Mouse (Mus musculus) cerebellum, adult 2 months (tissue): ENCODE results near the gene Tppp3. TPM values are rescaled to one million over a fixed set of nuclear protein-coding genes. Genes with fewer than 3 reads are reported as not detected.

Experiments used
- DNase-seq, 2 experiments: peaks; one replicate each; pipeline ENCODE4 v3.0.0; 2021
- H3K27ac ChIP-seq: fragments of 200-500 bp; 2 replicates; pipeline ENCODE4 v1.5.1; 2012; ENCODE audit warnings: low read length, control low read depth, inconsistent platforms; ENCODE audit not compliant: insufficient read depth
- H3K27me3 ChIP-seq: fragments of 200-500 bp; 2 replicates; pipeline ENCODE4 v1.6.1; 2012; ENCODE audit warnings: inconsistent platforms, mild to moderate bottlenecking, low read length, moderate library complexity; ENCODE audit not compliant: control insufficient read depth, insufficient read depth
- H3K4me1 ChIP-seq: fragments of 200-500 bp; 2 replicates; pipeline ENCODE4 v1.6.1; 2011; ENCODE audit warnings: low read length; ENCODE audit not compliant: control insufficient read depth, insufficient read depth
- H3K4me3 ChIP-seq: fragments of 200-500 bp; replicated peaks from 2 replicates; pipeline ENCODE3; 2011; ENCODE audit warnings: mild to moderate bottlenecking, low read depth, low read length, control low read depth; ENCODE audit not compliant: insufficient read depth
- CTCF ChIP-seq: fragments of 200-500 bp; IDR thresholded peaks from 2 replicates; pipeline ENCODE4 v1.5.1; 2011; ENCODE audit warnings: low read depth, mild to moderate bottlenecking, control low read depth, low read length, moderate library complexity, borderline replicate concordance; ENCODE audit not compliant: insufficient read depth
- POLR2A ChIP-seq: fragments of 200-500 bp; IDR thresholded peaks from 2 replicates; pipeline ENCODE4 v1.6.1; 2011; ENCODE audit warnings: low read length, control low read depth, borderline replicate concordance; ENCODE audit not compliant: insufficient read depth
- WGBS: fragments of 180-500 bp; shearing (Covaris S2); methylation state at CpG from one replicate; pipeline ENCODE4 v1.1.7; 2018; 5-methylcytosine and 5-hydroxymethylcytosine counted together
- polyA plus RNA-seq: library from polyadenylated mRNA; depleted of rRNA; stranded (reverse); fragments of >200 nt; gene quantifications from 2 replicates; pipeline ENCODE4 v1.2.3, GENCODE M21; 2012

Tppp3 gene
- polyA plus RNA-seq, 1 experiment, result 286 TPM

DNA sequence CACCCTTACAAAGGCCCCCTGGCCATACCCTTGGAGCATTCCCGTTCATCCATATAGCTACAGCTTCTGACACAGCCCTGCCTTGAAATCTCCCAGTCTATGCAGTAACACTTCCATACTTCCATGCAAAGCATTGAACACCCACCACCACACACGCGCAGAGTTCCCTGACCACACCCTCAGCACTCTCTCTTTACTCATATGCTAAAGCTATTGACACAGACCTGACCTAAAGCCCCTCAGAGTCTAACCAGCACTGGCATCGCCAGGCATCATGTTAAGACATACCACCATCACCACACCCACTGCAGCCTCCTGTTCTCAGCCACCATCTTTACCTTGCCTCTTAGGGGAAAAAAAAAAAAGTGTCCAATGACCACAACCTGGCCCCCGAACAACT is 1.1 kb downstream of the Tppp3 start:
- TF ChIP-seq CTCF, result no peak
- TF ChIP-seq POLR2A, result no peak
- Histone ChIP-seq H3K4me1 (peaks cover 45% of the 10 kb centered on the region), H3K27me3 (no peaks in the 10 kb centered on the region), H3K4me3 (peak overlapping the region; percentile 90), H3K27ac (peak overlapping the region; percentile 90)
- 22% methylated on average over 5 of the region's 5 CpGs for WGBS
- DNase-seq, result peak in 1 of 2 experiments; percentile 40

DNA sequence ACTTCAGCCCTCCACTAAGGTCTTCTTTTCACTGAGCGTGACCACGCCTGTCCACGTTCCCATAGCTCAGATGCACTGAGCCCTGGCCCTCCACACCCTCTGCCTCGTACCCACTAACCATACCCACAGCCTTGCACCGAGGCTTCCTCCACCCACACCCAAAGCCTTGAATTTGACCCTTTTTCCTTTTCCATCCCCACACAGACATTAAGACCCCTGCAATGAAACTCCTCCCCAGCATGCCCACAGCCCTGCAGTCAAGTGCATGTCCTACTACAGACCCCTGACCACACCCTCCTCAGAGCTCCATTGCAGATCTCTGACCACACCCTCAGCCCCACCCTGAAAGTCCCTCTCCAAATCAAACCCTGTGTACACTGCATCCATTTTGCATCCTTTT is 1.5 kb downstream of the Tppp3 start:
- no peak for DNase-seq
- 13% methylated on average over 5 of the region's 5 CpGs for WGBS
- peak overlapping the region; percentile 90 for H3K27ac ChIP-seq
- H3K27me3 ChIP-seq, result no peaks in the 10 kb centered on the region
- TF ChIP-seq POLR2A, result no peak
- H3K4me3 ChIP-seq, result peak overlapping the region; percentile 90
- H3K4me1 ChIP-seq, result peaks cover 49% of the 10 kb centered on the region

- Histone ChIP-seq H3K4me3 (peak overlapping the region; percentile 90), H3K27me3 (no peaks in the 10 kb centered on the region), H3K4me1 (peaks cover 55% of the 10 kb centered on the region), H3K27ac (peak overlapping the region; percentile 90)
- DNase-seq, result peak; percentile 74 to 77
- 5% methylated on average over 6 of the region's 6 CpGs for WGBS
- TF ChIP-seq POLR2A (peak; percentile 41; the same call in 1 of the 2 replicates), CTCF (no peak)
Observed at GRCm38 (mm10) chr8:105469041-105469695, 2.2 kb downstream of the Tppp3 start.

- H3K4me1 ChIP-seq, result peaks cover 56% of the 10 kb centered on the region
- H3K27me3 ChIP-seq, result no peaks in the 10 kb centered on the region
- DNase-seq, result peak; percentile 58 to 71
- TF ChIP-seq CTCF (no peak), POLR2A (no peak)
- WGBS, result 11% methylated on average over 27 of the region's 27 CpGs
- peak overlapping the region; percentile 9 for H3K4me3 ChIP-seq
- peak overlapping the region; percentile 96 for H3K27ac ChIP-seq
Observed at GRCm38 (mm10) chr8:105468002-105468720, 3.2 kb downstream of the Tppp3 start.

- Histone ChIP-seq H3K4me1 (peaks cover 56% of the 10 kb centered on the region), H3K4me3 (no peak overlapping the region), H3K27ac (peak overlapping the region; percentile 96), H3K27me3 (no peaks in the 10 kb centered on the region)
- WGBS, result 28% methylated on average over 10 of the region's 10 CpGs
- no peak for TF ChIP-seq CTCF
- no peak for TF ChIP-seq POLR2A
- peak in 1 of 2 experiments; percentile 46 for DNase-seq
Observed at GRCm38 (mm10) chr8:105467396-105467985, 3.8 kb downstream of the Tppp3 start.

DNA sequence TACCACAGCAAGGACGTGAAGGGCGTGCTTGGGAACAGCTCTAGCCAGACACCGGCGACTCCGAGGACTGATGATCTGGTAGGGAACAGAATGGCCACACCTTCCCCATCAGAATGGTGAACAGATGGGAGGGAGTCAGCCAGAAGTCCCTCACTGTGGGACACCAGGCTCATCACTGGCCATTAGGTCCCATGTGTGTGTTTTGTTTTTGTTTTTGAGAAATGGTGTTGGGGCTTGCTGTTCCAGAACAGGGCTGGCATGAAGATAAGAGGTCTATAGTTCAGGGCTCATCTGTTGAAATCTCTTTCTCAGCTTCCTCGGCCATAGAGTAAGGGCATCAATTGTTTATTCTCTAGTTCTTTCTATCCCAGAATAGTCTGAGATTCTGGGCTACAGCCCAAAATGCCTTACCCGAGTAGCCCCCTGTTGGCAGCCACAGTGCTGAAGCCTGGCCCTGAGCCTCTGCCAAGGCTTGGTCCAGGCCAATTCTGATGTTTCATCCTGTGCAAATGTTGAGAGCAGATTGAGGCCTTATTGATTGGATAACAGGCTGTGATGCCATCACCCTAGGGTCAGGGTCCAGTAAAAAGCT is 4.5 kb downstream of the Tppp3 start:
- 3% methylated on average over 7 of the region's 7 CpGs for WGBS
- H3K4me3 ChIP-seq, result no peak overlapping the region
- peak overlapping the region; percentile 96 for H3K27ac ChIP-seq
- no peaks in the 10 kb centered on the region for H3K27me3 ChIP-seq
- DNase-seq, result peak; percentile 89 to 92
- TF ChIP-seq CTCF (peak; percentile 14; the same call in 1 of the 2 replicates), POLR2A (peak; percentile 67; the same call in 1 of the 2 replicates)
- peaks cover 56% of the 10 kb centered on the region for H3K4me1 ChIP-seq

DNA sequence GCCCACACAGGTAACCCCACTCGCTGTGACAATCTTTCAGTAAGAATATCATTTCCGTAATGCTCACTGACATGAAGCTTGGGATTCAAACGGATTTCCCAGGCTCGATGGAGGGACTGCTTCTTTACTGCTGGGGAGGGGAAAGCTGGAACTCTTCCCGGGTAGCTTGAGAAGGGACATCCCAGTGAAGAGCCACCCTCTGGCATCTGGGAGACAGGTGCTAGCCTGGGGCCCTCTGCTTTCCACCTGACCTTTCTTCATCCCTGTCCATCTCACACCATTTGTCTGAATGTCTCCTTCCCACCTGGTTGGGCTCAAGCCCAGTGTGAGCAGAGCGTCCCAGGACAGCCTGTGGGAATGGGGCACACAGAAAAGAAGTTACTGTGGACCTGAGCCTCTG is 5.1 kb downstream of the Tppp3 start:
- H3K27me3 ChIP-seq, result no peaks in the 10 kb centered on the region
- WGBS, result 16% methylated on average over 6 of the region's 6 CpGs
- H3K4me3 ChIP-seq, result no peak overlapping the region
- H3K27ac ChIP-seq, result peak overlapping the region; percentile 96
- no peak for DNase-seq
- no peak for TF ChIP-seq CTCF
- TF ChIP-seq POLR2A, result no peak
- H3K4me1 ChIP-seq, result peaks cover 56% of the 10 kb centered on the region

GRCm38 (mm10) chr8:105464595-105464994 is 6.7 kb downstream of the Tppp3 start:
- no peak for TF ChIP-seq POLR2A
- TF ChIP-seq CTCF, result no peak
- peak; percentile 50 for DNase-seq
- Histone ChIP-seq H3K27me3 (no peaks in the 10 kb centered on the region), H3K4me3 (no peak overlapping the region), H3K4me1 (peaks cover 61% of the 10 kb centered on the region), H3K27ac (peak overlapping the region; percentile 96)
- WGBS, result 32% methylated on average over 7 of the region's 7 CpGs
